Mouse (Mus musculus) MEL (cell line): ENCODE data around the gene Gclm. TPM values are rescaled to one million over a fixed set of nuclear protein-coding genes. Genes with fewer than 3 reads are reported as not detected.

Experiments used
- DNase-seq: peaks from one replicate; pipeline ENCODE4 v3.0.0; 2011; ENCODE audit warnings: low read depth, low spot score
- H3K27ac ChIP-seq: 2 replicates; pipeline ENCODE4 v1.5.1; 2012; ENCODE audit warnings: low read depth, mild to moderate bottlenecking, control low read depth, low read length, moderate library complexity; ENCODE audit not compliant: control insufficient read depth
- H3K27me3 ChIP-seq, 2 experiments: fragments of 150-350 bp in 1 of 2; sonication (generic) in 1 of 2; 2 replicates each; pipeline ENCODE4 v1.6.1; 2012; ENCODE audit warnings: low read length in 2 of 2, mild to moderate bottlenecking in 2 of 2, improper control_type of control experiment in 1 of 2, moderate library complexity in 1 of 2; ENCODE audit not compliant: insufficient read depth in 2 of 2, control insufficient read depth in 1 of 2
- H3K36me3 ChIP-seq, 2 experiments: 2 replicates each; pipeline ENCODE4 v1.6.1; 2012 to 2014; ENCODE audit warnings: low read length in 2 of 2, improper control_type of control experiment in 1 of 2, inconsistent platforms in 1 of 2, mild to moderate bottlenecking in 1 of 2; ENCODE audit not compliant: insufficient read depth in 2 of 2, control insufficient read depth in 1 of 2
- H3K4me1 ChIP-seq, 2 experiments: fragments of 150-350 bp in 1 of 2; sonication (generic) in 1 of 2; 2 replicates each; pipeline ENCODE4 v1.6.1; 2012; ENCODE audit warnings: low read length in 2 of 2, improper control_type of control experiment in 1 of 2, mild to moderate bottlenecking in 1 of 2; ENCODE audit not compliant: insufficient read depth in 2 of 2, control insufficient read depth in 1 of 2
- H3K4me3 ChIP-seq, 2 experiments: fragments of 150-350 bp in 1 of 2; sonication (generic) in 1 of 2; 2 replicates each; pipeline ENCODE4 v1.5.1; 2012; ENCODE audit warnings: low read depth in 2 of 2, low read length in 2 of 2, mild to moderate bottlenecking in 2 of 2, moderate library complexity in 2 of 2, control low read depth in 1 of 2, improper control_type of control experiment in 1 of 2; ENCODE audit not compliant: control insufficient read depth in 1 of 2, insufficient read depth in 1 of 2
- H3K79me2 ChIP-seq: 2 replicates; pipeline ENCODE4 v1.6.1; 2012; ENCODE audit warnings: mild to moderate bottlenecking, low read length, moderate library complexity; ENCODE audit not compliant: control insufficient read depth, poor library complexity, insufficient read depth
- H3K9ac ChIP-seq: 2 replicates; pipeline ENCODE4 v1.6.1; 2012; ENCODE audit warnings: low read depth, mild to moderate bottlenecking, control low read depth, low read length, moderate library complexity; ENCODE audit not compliant: control insufficient read depth, poor library complexity, severe bottlenecking
- H3K9me3 ChIP-seq: fragments of 150-350 bp; sonication (generic); replicated peaks from 2 replicates; pipeline ENCODE4 v1.6.1; 2012; ENCODE audit warnings: mild to moderate bottlenecking, low read length, improper control_type of control experiment, moderate library complexity; ENCODE audit not compliant: insufficient read depth
- CHD1 ChIP-seq: IDR thresholded peaks from 2 replicates; pipeline ENCODE4 v1.6.1; 2012; ENCODE audit warnings: low read depth, mild to moderate bottlenecking, inconsistent platforms, low read length, improper control_type of control experiment
- CHD2 ChIP-seq: IDR thresholded peaks from 2 replicates; pipeline ENCODE4 v1.6.1; 2011; ENCODE audit warnings: low read length, improper control_type of control experiment
- CTCF ChIP-seq, 3 experiments: IDR thresholded peaks in 2 of 3; conservative IDR thresholded peaks in 1 of 3; 2 replicates each; pipeline ENCODE4 v1.5.1; 2011 to 2012; ENCODE audit warnings: low read length in 3 of 3, low read depth in 2 of 3, mild to moderate bottlenecking in 2 of 3, improper control_type of control experiment in 1 of 3, inconsistent platforms in 1 of 3, mixed read lengths in 1 of 3, moderate library complexity in 1 of 3; ENCODE audit not compliant: control insufficient read depth in 1 of 3, insufficient read depth in 1 of 3, poor library complexity in 1 of 3, severe bottlenecking in 1 of 3
- E2F4 ChIP-seq: IDR thresholded peaks from 2 replicates; pipeline ENCODE4 v1.6.1; 2011; ENCODE audit warnings: low read depth, low read length, improper control_type of control experiment, borderline replicate concordance
- ELF1 ChIP-seq: IDR thresholded peaks from 2 replicates; pipeline ENCODE4 v1.6.1; 2014; ENCODE audit warnings: low read depth, mild to moderate bottlenecking, inconsistent platforms, low read length, improper control_type of control experiment, moderate library complexity
- EP300 ChIP-seq, 2 experiments: IDR thresholded peaks; 2 replicates each; pipeline ENCODE4 v1.6.1; 2011; ENCODE audit warnings: improper control_type of control experiment in 2 of 2, low read length in 2 of 2, low read depth in 1 of 2, mild to moderate bottlenecking in 1 of 2
- ETS1 ChIP-seq: IDR thresholded peaks from 2 replicates; pipeline ENCODE4 v1.6.1; 2012; ENCODE audit warnings: low read depth, mild to moderate bottlenecking, inconsistent platforms, low read length, improper control_type of control experiment, moderate library complexity
- GABPA ChIP-seq: IDR thresholded peaks from 2 replicates; pipeline ENCODE4 v1.6.1; 2012; ENCODE audit warnings: low read depth, mild to moderate bottlenecking, inconsistent platforms, low read length, improper control_type of control experiment, moderate library complexity
- GATA1 ChIP-seq: IDR thresholded peaks from 2 replicates; pipeline ENCODE4 v1.6.1; 2011; ENCODE audit warnings: low read depth, low read length, improper control_type of control experiment
- HCFC1 ChIP-seq: IDR thresholded peaks from 2 replicates; pipeline ENCODE4 v1.6.1; 2012; ENCODE audit warnings: low read depth, mild to moderate bottlenecking, inconsistent platforms, low read length, improper control_type of control experiment, moderate library complexity
- JUND ChIP-seq: IDR thresholded peaks from 2 replicates; pipeline ENCODE4 v1.6.1; 2011; ENCODE audit warnings: low read depth, mild to moderate bottlenecking, improper control_type of control experiment, low read length
- MAZ ChIP-seq: IDR thresholded peaks from 2 replicates; pipeline ENCODE4 v1.6.1; 2012; ENCODE audit warnings: low read depth, mild to moderate bottlenecking, inconsistent platforms, low read length, improper control_type of control experiment
- MEF2A ChIP-seq: IDR thresholded peaks from 2 replicates; pipeline ENCODE4 v1.6.1; 2014; ENCODE audit warnings: low read depth, mild to moderate bottlenecking, inconsistent platforms, low read length, improper control_type of control experiment; ENCODE audit not compliant: poor library complexity, insufficient replicate concordance, severe bottlenecking; ENCODE audit errors: extremely low read depth
- MXI1 ChIP-seq: IDR thresholded peaks from 2 replicates; pipeline ENCODE4 v1.6.1; 2011; ENCODE audit warnings: mild to moderate bottlenecking, low read depth, low read length, improper control_type of control experiment
- MYB ChIP-seq: IDR thresholded peaks from 2 replicates; pipeline ENCODE4 v1.6.1; 2011; ENCODE audit warnings: mild to moderate bottlenecking, low read depth, low read length, improper control_type of control experiment
- NRF1 ChIP-seq: IDR thresholded peaks from 2 replicates; pipeline ENCODE4 v1.6.1; 2014; ENCODE audit warnings: low read depth, mild to moderate bottlenecking, inconsistent platforms, low read length, improper control_type of control experiment, moderate library complexity; ENCODE audit not compliant: poor library complexity, insufficient read depth, severe bottlenecking
- POLR2A ChIP-seq, 2 experiments: IDR thresholded peaks; 2 replicates each; pipeline ENCODE4 v1.6.1; 2011 to 2012; ENCODE audit warnings: low read length in 2 of 2, mild to moderate bottlenecking in 2 of 2, control low read depth in 1 of 2, improper control_type of control experiment in 1 of 2, low read depth in 1 of 2, moderate library complexity in 1 of 2; ENCODE audit not compliant: control insufficient read depth in 1 of 2, insufficient read depth in 1 of 2, poor library complexity in 1 of 2
- POLR2AphosphoS5 ChIP-seq: IDR thresholded peaks from 2 replicates; pipeline ENCODE4 v1.6.1; 2012; ENCODE audit warnings: low read depth, borderline replicate concordance, mild to moderate bottlenecking, inconsistent platforms, low read length, moderate library complexity, mixed read lengths
- RCOR1 ChIP-seq: IDR thresholded peaks from 2 replicates; pipeline ENCODE4 v1.6.1; 2012; ENCODE audit warnings: low read depth, mild to moderate bottlenecking, inconsistent platforms, low read length, improper control_type of control experiment
- SIN3A ChIP-seq: IDR thresholded peaks from 2 replicates; pipeline ENCODE4 v1.6.1; 2012; ENCODE audit warnings: low read length, improper control_type of control experiment, inconsistent platforms
- SMC3 ChIP-seq: IDR thresholded peaks from 2 replicates; pipeline ENCODE4 v1.6.1; 2011; ENCODE audit warnings: low read depth, low read length, improper control_type of control experiment
- TAL1 ChIP-seq: IDR thresholded peaks from 2 replicates; pipeline ENCODE4 v1.6.1; 2012; ENCODE audit warnings: mild to moderate bottlenecking, inconsistent platforms, low read length, moderate library complexity, mixed read lengths
- TBP ChIP-seq: IDR thresholded peaks from 2 replicates; pipeline ENCODE4 v1.8.0; 2011; ENCODE audit warnings: low read depth, low read length, improper control_type of control experiment
- TCF12 ChIP-seq: IDR thresholded peaks from 2 replicates; pipeline ENCODE4 v1.6.1; 2014; ENCODE audit warnings: low read depth, mild to moderate bottlenecking, inconsistent platforms, low read length, improper control_type of control experiment, moderate library complexity
- UBTF ChIP-seq: IDR thresholded peaks from 2 replicates; pipeline ENCODE4 v1.6.1; 2012; ENCODE audit warnings: low read depth, mild to moderate bottlenecking, inconsistent platforms, low read length, improper control_type of control experiment, moderate library complexity, borderline replicate concordance; ENCODE audit not compliant: insufficient read depth
- USF1 ChIP-seq: IDR thresholded peaks from 2 replicates; pipeline ENCODE4 v1.6.1; 2014; ENCODE audit warnings: low read depth, mild to moderate bottlenecking, inconsistent platforms, low read length, improper control_type of control experiment, moderate library complexity
- ZC3H11A ChIP-seq: IDR thresholded peaks from 2 replicates; pipeline ENCODE4 v1.6.1; 2012; ENCODE audit warnings: low read depth, mild to moderate bottlenecking, inconsistent platforms, low read length, improper control_type of control experiment
- ZMIZ1 ChIP-seq: IDR thresholded peaks from 2 replicates; pipeline ENCODE4 v1.6.1; 2012; ENCODE audit warnings: low read depth, mild to moderate bottlenecking, inconsistent platforms, low read length, improper control_type of control experiment, moderate library complexity
- ZNF384 ChIP-seq: IDR thresholded peaks from 2 replicates; pipeline ENCODE4 v1.6.1; 2012; ENCODE audit warnings: low read depth, mild to moderate bottlenecking, inconsistent platforms, low read length, improper control_type of control experiment
- polyA plus RNA-seq, 2 experiments: library from polyadenylated mRNA; stranded (reverse) in 1 of 2; unstranded in 1 of 2; fragments of >175 nt in 1 of 2; fragments of >200 nt in 1 of 2; gene quantifications; 2 replicates each; pipeline versions ENCODE4 v1.2.1 to v1.2.4; 2012; ENCODE audit warnings: low replicate concordance in 2 of 2, low read depth in 1 of 2; ENCODE audit not compliant: insufficient read length in 2 of 2, insufficient read depth in 1 of 2, missing spikeins in 1 of 2
- total RNA-seq: library from RNA; depleted of rRNA; stranded (reverse); fragments of 300-350 nt; gene quantifications from 2 replicates; pipeline ENCODE4 v1.2.3, GENCODE M21; 2012

The Gclm gene
- total and polyA plus RNA-seq, 3 experiments: 123 to 334 (median 174) TPM

DNA sequence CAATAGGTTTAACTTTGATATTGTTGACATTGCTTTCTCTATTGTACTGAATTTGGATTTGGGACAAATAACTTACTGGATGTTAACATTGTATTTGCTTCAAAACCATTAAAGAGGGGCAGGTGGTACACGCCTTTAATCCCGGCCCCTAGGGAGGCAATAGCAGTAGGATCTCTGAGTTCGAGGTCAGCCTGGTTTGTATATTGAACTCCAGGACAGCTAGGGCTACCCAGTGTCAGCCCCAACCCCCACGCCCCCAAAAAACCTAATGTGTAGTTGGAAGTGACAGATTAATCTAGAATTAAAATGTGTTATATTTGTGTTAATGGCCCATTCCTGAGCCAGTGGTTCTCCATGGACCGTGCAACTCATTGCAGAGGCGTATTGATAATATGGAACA, 1.0 kb downstream of the Gclm start:
- H3K4me3 ChIP-seq: peak overlapping the region; percentile 79 to 99
- H3K27ac ChIP-seq: peak overlapping the region; percentile 70
- TF ChIP-seq E2F4 (no peak), POLR2A (IDR thresholded peaks at IDR 0.05; ENCODE audit: control insufficient read depth in 1 of 2, insufficient read depth in 1 of 2, low read depth in 1 of 2, low read length in 2 of 2, poor library complexity in 1 of 2) (no peak), ZNF384 (no peak), ZMIZ1 (no peak), NRF1 (no peak), ETS1 (no peak), JUND (no peak), MEF2A (no peak), MAZ (no peak), MYB (no peak), USF1 (no peak), HCFC1 (no peak), UBTF (no peak), RCOR1 (no peak), CHD1 (no peak), SIN3A (no peak; the same call in 1 of the 2 replicates), EP300 (IDR thresholded peaks at IDR 0.05; ENCODE audit: low read depth in 1 of 2, low read length in 2 of 2) (no peak)
- H3K36me3 ChIP-seq: peaks cover 6 to 42% of the 10 kb centered on the region in 2 experiments
- no peaks in the 10 kb centered on the region for H3K9me3 ChIP-seq
- peak; percentile 52 for DNase-seq
- H3K9ac ChIP-seq: peak overlapping the region; percentile 89
- peaks cover 12 to 27% of the 10 kb centered on the region in 2 experiments for H3K4me1 ChIP-seq
- H3K27me3 ChIP-seq: no peaks in the 10 kb centered on the region
- peaks cover 53% of the 10 kb centered on the region for H3K79me2 ChIP-seq

DNA sequence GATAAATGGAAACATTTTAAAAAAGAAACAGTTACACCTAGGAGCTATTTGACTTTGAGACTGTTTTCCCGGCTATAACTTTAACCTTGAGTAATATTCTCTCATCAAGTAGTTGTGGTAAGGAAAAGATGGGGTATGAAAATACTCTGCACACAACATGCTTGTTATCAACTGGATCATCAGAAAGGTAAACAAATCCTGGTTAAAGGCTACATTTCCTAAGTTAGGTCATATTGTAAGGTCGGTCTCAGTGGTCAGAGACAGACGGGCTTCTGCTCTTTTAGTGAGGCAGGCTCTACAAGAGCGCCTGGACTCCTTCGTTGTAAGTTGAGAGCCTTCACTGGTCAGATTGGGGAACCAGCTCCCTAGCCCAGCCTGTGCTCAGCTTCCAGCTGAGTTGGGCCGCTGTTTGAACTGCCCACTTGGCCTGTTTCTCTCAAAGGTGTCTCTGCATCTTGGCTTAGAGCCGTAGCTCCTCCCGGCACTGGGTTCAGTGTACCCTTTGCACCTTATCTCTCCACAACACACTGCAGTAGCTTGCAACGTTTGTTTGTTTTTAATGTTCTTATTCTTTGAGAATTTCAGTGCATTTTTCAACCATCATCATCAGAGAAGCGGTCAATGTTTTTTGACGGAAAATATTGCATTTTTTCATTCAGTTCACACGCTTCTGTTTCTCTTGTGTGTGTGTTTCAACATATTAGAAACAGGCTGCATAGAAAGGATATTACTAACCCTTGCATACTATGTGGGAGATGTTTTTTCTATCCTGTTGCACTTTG, 1.8 kb downstream of the Gclm start:
- Histone ChIP-seq H3K27me3 (no peaks in the 10 kb centered on the region), H3K27ac (peak overlapping the region; percentile 70), H3K79me2 (peaks cover 58% of the 10 kb centered on the region), H3K4me1 (peaks cover 12 to 30% of the 10 kb centered on the region in 2 experiments), H3K4me3 (peak overlapping the region; percentile 79 to 99), H3K9ac (peak overlapping the region; percentile 89), H3K36me3 (peaks cover 6 to 44% of the 10 kb centered on the region in 2 experiments), H3K9me3 (no peaks in the 10 kb centered on the region)
- peak; percentile 73 for DNase-seq
- peak; percentile 85 for TF ChIP-seq SIN3A
- peak; percentile 62; the same call in 1 of the 2 replicates for TF ChIP-seq MXI1
- TF ChIP-seq CHD2: no peak
- no peak for TF ChIP-seq USF1
- 0 out of 2 replicates have a peak, but pooled peaks have one; percentile 4 for TF ChIP-seq TBP
- peak; percentile 70; the same call in 1 of the 2 replicates for TF ChIP-seq CHD1
- TF ChIP-seq SMC3: no peak
- peak; percentile 75 for TF ChIP-seq TAL1
- no peak; a peak in 1 of 4 replicates for TF ChIP-seq POLR2A (IDR thresholded peaks at IDR 0.05; ENCODE audit: control insufficient read depth in 1 of 2, insufficient read depth in 1 of 2, low read depth in 1 of 2, low read length in 2 of 2, poor library complexity in 1 of 2)
- TF ChIP-seq GABPA: no peak
- peak; percentile 73 for TF ChIP-seq GATA1
- no peak for TF ChIP-seq ELF1
- peak; percentile 62 to 70 for TF ChIP-seq EP300 (IDR thresholded peaks at IDR 0.05; ENCODE audit: low read depth in 1 of 2, low read length in 2 of 2)
- no peak for TF ChIP-seq ZMIZ1
- peak; percentile 69 for TF ChIP-seq TCF12
- no peak for TF ChIP-seq POLR2AphosphoS5
- TF ChIP-seq CTCF (IDR thresholded peaks at IDR 0.05 in 2 of 3, conservative IDR thresholded peaks at IDR 0.05 in 1 of 3; ENCODE audit: control insufficient read depth in 1 of 3, insufficient read depth in 1 of 3, low read depth in 2 of 3, low read length in 3 of 3, poor library complexity in 1 of 3, severe bottlenecking in 1 of 3): no peak
- TF ChIP-seq ETS1: peak; percentile 39; the same call in 1 of the 2 replicates
- TF ChIP-seq ZC3H11A: no peak
- TF ChIP-seq, all 39 proteins: peak for 9
